Mouse (Mus musculus): ENCODE results near the gene Tpm1.

The Tpm1 gene

DNA sequence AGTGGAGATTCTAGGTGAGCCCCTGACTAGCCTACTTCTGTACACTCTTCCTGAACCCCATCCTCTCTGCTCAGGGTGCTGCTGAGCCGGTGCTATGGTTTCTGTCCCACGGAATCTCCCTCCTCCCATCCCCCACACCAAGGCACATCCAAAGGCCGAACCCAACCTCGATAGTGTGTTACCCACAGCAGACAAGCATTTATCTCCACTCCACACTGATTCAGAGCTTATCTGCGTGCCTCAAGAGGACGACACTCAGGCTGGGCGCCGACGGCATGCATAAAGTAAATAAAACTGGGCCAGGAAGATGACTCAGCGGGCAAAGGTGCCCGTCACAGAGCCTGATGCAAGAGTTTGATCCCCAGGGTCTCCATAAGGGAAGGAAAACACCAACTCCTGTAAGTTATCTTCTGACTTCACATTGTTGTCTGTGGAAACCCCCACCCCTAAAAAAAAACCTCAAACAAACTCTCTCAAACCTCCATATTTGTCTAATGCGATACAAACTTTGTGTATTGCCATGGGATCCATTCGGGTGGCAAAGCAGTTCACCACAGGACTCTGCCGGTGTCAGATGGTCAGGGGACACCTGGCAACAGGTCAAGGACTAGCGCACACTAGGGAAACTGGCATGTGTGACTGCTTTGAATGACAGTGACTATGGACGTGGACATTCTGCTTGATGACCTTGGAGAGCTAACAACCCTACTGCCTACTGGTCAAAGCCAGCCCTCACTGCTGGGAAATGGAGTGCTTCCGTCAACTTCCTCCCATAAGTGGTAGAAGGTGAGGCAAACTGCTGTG, 24.1 kb downstream of the Tpm1 start:
- peak; percentile 31 for DNase-seq

DNA sequence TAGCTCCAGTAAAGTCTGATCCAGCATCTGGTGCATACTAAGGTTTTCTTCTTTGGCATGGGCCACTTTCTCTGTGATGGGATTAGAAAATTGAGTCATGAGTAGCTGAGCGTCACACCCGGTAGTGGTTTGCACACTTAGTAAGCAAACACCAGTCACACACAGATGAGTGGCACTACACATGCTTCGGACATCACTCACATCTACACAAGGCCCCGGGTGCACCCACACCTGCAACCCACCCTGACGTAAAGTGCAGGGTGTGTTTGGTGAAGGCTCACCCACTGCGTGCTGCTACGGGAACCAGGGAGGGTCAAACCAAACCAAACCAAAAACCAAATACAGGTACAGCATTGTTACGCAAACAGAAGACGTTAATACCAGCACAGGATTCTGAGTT, 25.8 kb downstream of the Tpm1 start:
- DNase-seq = no peak

GRCm38 (mm10) chr9:67020063-67020462, 29.1 kb downstream of the Tpm1 start:
- no peak for DNase-seq

- no peak for DNase-seq
Observed at GRCm38 (mm10) chr9:67013501-67013900, 35.7 kb downstream of the Tpm1 start.

DNA sequence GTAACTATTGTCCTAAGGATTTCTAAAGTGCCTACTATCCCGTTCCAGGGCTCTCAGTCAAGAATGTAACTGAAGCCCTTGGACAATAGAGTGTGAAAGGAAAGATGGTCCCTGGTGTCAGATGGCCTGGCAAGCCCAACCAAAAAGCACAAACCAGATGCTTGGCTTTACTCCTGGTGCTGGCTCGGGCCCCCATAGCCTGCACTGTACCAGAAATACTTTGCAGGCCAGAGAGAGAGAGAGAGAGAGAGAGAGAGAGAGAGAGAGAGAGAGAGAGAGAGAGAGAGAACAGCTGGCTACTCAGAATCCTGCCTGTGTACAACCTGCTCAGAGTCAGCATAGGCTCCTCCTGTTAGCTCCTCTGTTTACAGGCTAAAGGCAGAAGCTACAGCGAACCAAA, 36.7 kb downstream of the Tpm1 start:
- DNase-seq = no peak

DNA sequence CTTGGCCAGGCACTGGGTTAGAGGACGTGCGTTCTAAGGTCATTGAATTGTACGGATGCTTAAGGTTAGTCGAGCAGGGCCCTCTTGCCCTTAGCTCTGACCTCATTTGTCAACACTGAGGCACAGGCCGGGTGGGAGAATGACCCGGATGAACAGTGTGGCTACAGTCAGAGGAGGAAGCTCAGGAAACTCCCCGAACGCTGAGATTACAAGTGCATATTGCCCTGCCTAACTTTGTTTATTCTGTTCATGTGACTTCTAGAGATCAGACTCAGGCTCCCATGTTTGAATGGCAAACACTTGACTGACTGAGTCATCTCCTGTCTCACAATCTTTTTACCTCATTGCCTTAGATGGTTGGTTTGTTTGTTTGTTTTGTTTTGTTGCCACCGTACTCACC, 37.7 kb downstream of the Tpm1 start:
- DNase-seq = no peak

- no peak for DNase-seq
Observed at GRCm38 (mm10) chr9:67008781-67009180, 40.4 kb downstream of the Tpm1 start.

DNA sequence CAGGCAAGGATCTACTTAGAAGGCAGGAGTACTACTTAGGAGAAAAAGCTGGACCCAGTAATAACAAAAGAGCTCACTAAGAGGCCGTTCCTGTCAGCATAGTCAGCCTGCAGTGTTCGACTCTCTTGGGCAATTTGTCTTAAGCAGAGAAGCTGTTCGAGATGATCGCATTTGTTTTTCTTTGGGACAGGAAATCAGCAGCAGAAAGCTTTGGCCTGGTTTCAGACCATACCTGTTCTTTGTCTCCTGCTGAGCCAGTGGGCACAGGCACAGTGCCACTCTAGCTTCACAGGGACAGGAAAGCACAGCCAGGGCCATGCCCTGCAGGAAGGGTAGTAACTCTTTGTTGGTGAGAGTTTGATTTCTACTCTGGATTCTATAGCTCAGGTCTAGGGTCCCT, 42.8 kb downstream of the Tpm1 start:
- no peak for DNase-seq

GRCm38 (mm10) chr9:67005161-67005742, 44.0 kb downstream of the Tpm1 start:
- peak; percentile 62 for DNase-seq

DNA sequence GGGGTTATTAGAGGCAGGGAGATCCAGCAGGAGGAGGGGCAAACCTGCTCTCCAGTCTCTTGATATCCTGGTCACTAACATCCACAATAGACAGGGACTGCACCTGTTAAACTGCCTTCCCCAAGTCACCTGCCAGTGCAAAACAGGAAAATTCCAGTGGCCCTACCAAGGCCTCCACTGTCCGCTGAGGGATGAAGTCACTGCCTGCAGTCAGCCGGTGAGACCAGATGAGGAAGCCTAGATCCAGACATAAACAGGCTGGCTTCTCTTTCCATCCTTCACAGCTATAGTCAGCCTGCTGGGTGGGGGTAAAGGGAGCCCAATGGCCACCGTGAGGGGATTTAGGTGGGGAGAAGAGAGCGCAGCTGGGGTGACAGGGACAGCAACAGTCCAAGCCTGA, 45.5 kb downstream of the Tpm1 start:
- DNase-seq = no peak

GRCm38 (mm10) chr9:67003156-67003555, 46.0 kb downstream of the Tpm1 start:
- DNase-seq = no peak

DNA sequence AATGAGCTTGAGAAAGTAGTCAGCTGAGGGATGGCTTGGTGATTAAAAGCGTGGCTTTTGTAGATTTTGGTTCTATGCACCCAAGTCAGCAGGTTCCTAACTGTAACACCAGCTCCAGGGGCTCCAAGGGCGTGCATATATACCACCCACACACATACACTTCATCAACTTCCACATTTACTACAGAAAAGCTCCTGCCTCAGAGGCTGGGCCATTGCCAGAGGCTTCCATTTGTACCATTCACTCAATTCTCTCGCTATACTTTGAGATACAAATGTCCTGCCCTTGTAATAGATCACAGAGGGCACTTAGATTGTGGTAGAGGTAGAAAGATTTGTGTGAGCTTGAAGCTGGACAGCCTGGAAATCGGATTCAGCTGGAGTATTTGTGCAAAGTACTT, 47.7 kb downstream of the Tpm1 start:
- no peak for DNase-seq

DNA sequence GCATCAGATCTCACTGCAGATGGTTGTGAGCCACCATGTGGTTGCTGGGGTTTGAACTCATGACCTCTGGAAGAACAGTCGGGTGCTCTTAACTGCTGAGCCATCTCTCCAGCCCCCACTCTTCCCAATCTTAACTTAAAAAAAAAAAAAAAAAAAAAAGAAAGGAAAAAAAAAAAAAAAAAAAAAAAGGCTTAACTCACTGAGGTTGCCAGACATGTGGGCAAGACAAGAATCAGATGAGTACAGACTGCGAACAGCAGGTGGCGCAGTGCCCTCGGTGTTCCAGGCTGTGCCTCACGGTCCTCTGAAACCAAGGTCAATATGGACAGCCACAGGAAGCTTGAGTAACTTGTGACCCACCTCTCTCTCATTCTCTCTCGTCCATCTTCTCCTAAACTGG, 48.2 kb downstream of the Tpm1 start:
- DNase-seq = peak; percentile 79

DNA sequence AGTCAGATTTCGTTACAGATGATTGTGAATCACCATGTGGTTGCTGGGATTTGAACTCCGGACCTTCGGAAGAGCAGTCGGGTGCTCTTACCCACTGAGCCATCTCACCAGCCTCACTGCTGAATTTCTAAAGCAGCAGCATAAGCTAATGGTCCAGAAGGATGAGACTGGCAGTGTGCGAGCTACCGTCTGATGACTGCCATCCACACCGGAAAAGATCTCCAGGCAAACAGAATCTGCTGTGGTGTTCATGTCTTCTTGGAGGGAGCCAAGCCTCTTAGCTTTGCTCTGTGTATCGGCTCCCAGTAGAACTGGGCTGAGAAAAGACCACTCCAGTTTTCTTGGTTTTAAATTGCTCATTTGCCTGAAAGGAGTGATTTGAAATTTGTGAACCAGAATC, 49.5 kb downstream of the Tpm1 start:
- no peak for DNase-seq

DNA sequence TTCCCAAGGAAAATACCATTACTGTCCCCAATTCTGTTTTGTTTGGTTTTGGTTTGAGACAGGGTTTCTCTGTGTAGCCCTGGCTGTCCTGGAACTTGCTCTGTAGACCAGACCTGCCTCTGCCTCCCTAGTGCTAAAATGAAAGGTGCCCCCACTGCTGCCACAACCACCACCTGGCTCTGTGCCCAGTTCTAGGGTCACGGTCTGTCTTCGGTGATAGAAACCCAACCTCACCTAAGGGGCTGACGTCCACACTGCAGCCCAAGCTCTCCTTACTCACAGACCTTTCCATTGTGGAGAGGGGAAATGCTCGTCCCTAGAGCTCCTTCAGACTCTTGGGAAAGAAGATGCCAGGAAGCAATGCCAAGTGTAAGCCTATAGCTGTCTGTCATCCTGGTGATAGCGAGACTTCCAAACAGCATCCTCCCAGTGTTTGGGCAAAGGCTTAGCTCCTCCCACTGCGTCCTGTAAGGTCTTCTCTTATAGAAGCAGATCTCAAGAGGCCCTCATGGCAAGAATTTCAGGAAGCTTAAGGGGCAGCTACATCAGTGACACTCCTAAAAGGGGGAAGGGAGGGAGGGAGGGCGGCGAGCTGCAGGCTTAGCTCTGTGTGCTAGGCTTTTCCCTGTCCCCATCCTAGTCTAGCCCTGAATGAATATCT, 57.3 kb downstream of the Tpm1 start:
- no peak for DNase-seq

GRCm38 (mm10) chr9:66991021-66991749, 58.0 kb downstream of the Tpm1 start:
- DNase-seq = no peak

GRCm38 (mm10) chr9:66990046-66990445, 59.2 kb downstream of the Tpm1 start:
- no peak for DNase-seq

- no peak for DNase-seq
Observed at GRCm38 (mm10) chr9:66989581-66989980, 59.6 kb downstream of the Tpm1 start.

DNA sequence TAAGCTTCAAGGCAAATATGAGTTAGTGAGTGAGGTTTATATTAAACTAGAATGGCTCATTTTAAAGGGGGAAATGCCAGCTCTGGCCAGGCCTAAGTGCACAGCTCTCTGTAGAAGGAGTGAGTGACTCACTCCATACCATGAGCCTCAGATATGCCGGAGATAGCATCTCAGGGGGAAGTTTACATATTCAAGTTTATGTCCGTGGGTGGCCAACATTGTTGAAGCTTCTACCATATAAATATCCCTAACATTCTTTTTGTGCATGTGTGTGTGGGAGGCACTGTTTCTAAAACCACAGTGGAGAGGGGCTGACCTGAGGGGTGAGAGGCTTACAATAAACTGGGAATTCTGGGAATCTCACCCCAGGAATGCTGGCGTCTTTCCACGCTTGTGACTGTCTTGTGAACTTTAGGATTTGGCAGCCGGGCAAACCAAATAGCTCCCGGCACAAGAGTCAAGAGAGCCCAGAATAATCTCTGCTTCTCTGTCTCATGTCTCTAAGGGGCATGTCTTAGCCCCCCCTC, 60.3 kb downstream of the Tpm1 start:
- no peak for DNase-seq

GRCm38 (mm10) chr9:66988198-66988887, 60.9 kb downstream of the Tpm1 start:
- DNase-seq = no peak

DNA sequence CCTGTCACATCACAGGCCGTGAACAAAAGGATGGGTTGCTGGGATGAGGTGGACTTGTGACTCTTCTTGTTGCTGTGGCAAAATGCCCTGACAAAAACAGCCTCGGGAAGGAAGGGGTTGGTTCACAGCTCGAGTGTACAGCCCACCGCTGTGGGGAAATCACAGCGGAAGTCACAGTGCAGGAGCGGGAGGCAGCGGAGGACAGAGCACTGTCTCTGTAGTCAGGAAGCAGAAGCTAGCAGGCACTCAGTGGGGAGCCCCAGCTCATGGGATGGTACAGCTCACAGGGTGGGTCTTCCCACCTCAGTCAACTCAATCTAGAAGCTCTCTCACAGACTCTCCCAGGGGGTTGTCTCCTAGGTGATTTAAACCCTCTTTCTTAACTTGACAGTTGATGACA, 63.8 kb downstream of the Tpm1 start:
- no peak for DNase-seq

GRCm38 (mm10) chr9:66982085-66982484, 67.1 kb downstream of the Tpm1 start:
- no peak for DNase-seq

GRCm38 (mm10) chr9:66980458-66980857, 68.7 kb downstream of the Tpm1 start:
- peak; percentile 23 for DNase-seq
